Mouse (Mus musculus): Measurements from ENCODE around the gene Smoc1. TPM values are rescaled to one million over a fixed set of nuclear protein-coding genes. Genes with fewer than 3 reads are reported as not detected.

Smoc1 gene
- polyA plus RNA-seq, 1 experiment from 2014 or later = 15.1 TPM

DNA sequence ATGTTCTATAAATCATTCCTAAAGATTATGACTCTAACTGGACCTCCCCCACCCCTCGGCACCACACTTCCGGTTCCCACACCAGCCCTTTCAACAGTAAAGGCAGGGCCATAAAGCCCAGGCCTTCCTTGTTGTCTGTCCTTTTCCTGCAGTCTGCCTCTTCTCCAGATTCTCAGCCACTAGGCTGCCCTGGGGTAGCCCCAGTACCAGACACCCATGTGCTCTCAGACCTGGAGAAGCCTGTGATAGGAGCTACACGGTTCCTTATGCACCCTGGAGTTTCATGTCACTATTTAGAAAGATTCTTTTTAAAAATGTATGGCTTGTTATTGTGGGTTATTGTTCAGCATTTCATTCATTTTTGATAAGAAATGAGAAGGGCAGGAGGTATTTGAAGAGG is 133.8 kb downstream of the Smoc1 start:
- H3K36me3 ChIP-seq = no peaks in the 10 kb centered on the region
- no peaks in the 10 kb centered on the region for H3K9me3 ChIP-seq (replicated peaks)
- no peaks in the 10 kb centered on the region for H3K4me1 ChIP-seq
- H3K27ac ChIP-seq (replicated peaks) = no peak overlapping the region
- no peak overlapping the region for H3K4me2 ChIP-seq
- WGBS = 37% methylated on average over 3 of the region's 3 CpGs
- no peak overlapping the region for H3K4me3 ChIP-seq (replicated peaks)
- H3K9ac ChIP-seq (replicated peaks) = no peak overlapping the region
- no peak for ATAC-seq (ENCODE audit: low FRiP score)
- no peaks in the 10 kb centered on the region for H3K27me3 ChIP-seq (replicated peaks)

DNA sequence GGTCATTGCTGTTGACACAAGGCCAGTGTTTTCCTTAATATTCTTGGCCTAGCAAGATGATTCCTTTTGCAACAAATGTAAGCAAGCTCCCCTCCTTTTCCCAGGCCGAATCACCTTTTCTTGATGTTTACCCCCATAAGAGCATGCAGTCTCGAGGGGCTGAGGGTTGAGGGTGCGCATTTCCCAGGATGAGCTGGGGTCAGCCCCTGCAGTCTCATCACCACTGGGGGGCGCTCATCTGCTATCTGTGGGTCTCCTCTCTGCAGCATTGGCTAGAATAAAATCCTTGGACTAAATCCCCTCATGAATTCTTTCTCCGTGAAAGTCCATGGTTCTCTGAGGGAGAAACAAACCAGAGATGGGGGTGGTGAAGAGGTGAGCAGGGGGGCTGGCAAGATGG is 134.2 kb downstream of the Smoc1 start:
- 66% methylated on average over 5 of the region's 5 CpGs for WGBS
- Histone ChIP-seq H3K27ac (replicated peaks) (no peak overlapping the region), H3K4me1 (peaks cover 3% of the 10 kb centered on the region), H3K9me3 (replicated peaks) (no peaks in the 10 kb centered on the region), H3K4me3 (replicated peaks) (no peak overlapping the region), H3K27me3 (replicated peaks) (no peaks in the 10 kb centered on the region), H3K36me3 (no peaks in the 10 kb centered on the region), H3K9ac (replicated peaks) (no peak overlapping the region), H3K4me2 (no peak overlapping the region)
- no peak for ATAC-seq (ENCODE audit: low FRiP score)

GRCm38 (mm10) chr12:81161282-81161681 is 134.7 kb downstream of the Smoc1 start:
- Histone ChIP-seq H3K4me3 (replicated peaks) (no peak overlapping the region), H3K27me3 (replicated peaks) (no peaks in the 10 kb centered on the region), H3K36me3 (no peaks in the 10 kb centered on the region), H3K27ac (replicated peaks) (no peak overlapping the region), H3K4me1 (peaks cover 8% of the 10 kb centered on the region), H3K9ac (replicated peaks) (no peak overlapping the region), H3K9me3 (replicated peaks) (no peaks in the 10 kb centered on the region), H3K4me2 (no peak overlapping the region)
- WGBS = 94% methylated on average over 2 of the region's 2 CpGs
- no peak for ATAC-seq (ENCODE audit: low FRiP score)

- Histone ChIP-seq H3K27ac (replicated peaks) (no peak overlapping the region), H3K27me3 (replicated peaks) (no peaks in the 10 kb centered on the region), H3K9ac (replicated peaks) (no peak overlapping the region), H3K4me3 (replicated peaks) (no peak overlapping the region), H3K4me2 (no peak overlapping the region), H3K9me3 (replicated peaks) (no peaks in the 10 kb centered on the region), H3K4me1 (peaks cover 20% of the 10 kb centered on the region), H3K36me3 (no peaks in the 10 kb centered on the region)
- no peak for ATAC-seq (ENCODE audit: low FRiP score)
- WGBS = 91% methylated on average over 3 of the region's 3 CpGs
Observed at GRCm38 (mm10) chr12:81163131-81163530, 136.5 kb downstream of the Smoc1 start.

DNA sequence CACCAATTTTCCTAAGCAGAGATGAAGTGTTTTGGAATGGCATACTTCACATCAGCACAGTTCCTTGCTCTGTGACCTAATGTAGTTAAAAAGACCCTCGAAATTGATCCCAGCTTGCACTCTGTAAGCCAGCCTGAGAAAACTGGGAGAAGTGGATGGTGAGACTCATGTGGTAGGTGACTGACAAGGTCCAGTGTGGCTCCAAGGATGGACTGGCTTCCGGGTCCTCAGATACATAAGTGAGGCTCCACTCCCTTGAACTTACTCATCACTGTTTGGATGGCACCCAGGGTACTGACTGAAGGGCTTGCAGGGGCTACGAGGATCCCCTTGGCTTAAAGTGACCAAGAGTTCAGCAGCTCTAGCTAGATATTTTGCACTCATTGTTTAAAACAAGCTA is 137.0 kb downstream of the Smoc1 start:
- Histone ChIP-seq H3K36me3 (no peaks in the 10 kb centered on the region), H3K4me1 (peaks cover 20% of the 10 kb centered on the region), H3K27me3 (replicated peaks) (no peaks in the 10 kb centered on the region), H3K27ac (replicated peaks) (no peak overlapping the region), H3K9me3 (replicated peaks) (no peaks in the 10 kb centered on the region), H3K4me3 (replicated peaks) (no peak overlapping the region), H3K9ac (replicated peaks) (no peak overlapping the region), H3K4me2 (no peak overlapping the region)
- WGBS = 96% methylated on average over 3 of the region's 3 CpGs
- ATAC-seq (ENCODE audit: low FRiP score) = no peak

DNA sequence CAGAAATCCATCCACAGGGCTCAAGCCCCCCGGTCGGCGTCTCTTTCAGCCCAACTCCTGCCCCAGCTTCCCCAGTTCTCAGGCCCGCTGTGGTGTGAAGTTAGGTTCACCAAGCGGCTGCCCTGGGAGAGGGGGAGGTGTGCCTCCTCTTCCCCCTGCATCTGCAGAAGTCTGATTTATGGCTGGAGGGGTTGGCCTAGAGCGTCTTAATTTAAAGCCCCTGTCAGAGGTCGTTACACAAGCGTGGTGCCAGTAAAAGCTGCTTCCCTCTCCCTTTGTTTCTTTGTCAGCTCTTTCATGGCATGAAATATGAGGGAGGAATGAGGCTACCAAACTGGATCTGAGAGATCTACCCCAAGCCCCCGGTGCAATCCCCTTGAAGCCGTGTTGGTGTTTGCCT is 139.5 kb downstream of the Smoc1 start:
- 1% methylated on average over 10 of the region's 10 CpGs for WGBS
- no peak overlapping the region for H3K9ac ChIP-seq (replicated peaks)
- H3K4me1 ChIP-seq = peaks cover 20% of the 10 kb centered on the region
- no peaks in the 10 kb centered on the region for H3K9me3 ChIP-seq (replicated peaks)
- 0 out of 2 replicates have a peak, but pooled peaks cover 5% of the 10 kb centered on the region for H3K27me3 ChIP-seq (replicated peaks)
- peak overlapping the region; percentile 1; the same call in 1 of the 2 replicates for H3K4me2 ChIP-seq
- peak; percentile 76 for ATAC-seq (ENCODE audit: low FRiP score)
- 0 out of 2 replicates have a peak overlapping the region, but pooled peaks have one; percentile 9 for H3K27ac ChIP-seq (replicated peaks)
- no peaks in the 10 kb centered on the region for H3K36me3 ChIP-seq
- no peak overlapping the region for H3K4me3 ChIP-seq (replicated peaks)

- 0 out of 2 replicates have a peak, but pooled peaks have one; percentile 32 for ATAC-seq (ENCODE audit: low FRiP score)
- Histone ChIP-seq H3K27ac (replicated peaks) (no peak overlapping the region; the same call in 1 of the 2 replicates), H3K9ac (replicated peaks) (no peak overlapping the region), H3K9me3 (replicated peaks) (no peaks in the 10 kb centered on the region), H3K36me3 (no peaks in the 10 kb centered on the region), H3K4me2 (peak overlapping the region; percentile 1; the same call in 1 of the 2 replicates), H3K4me1 (peaks cover 20% of the 10 kb centered on the region), H3K27me3 (replicated peaks) (0 out of 2 replicates have a peak, but pooled peaks cover 5% of the 10 kb centered on the region), H3K4me3 (replicated peaks) (no peak overlapping the region)
- WGBS = 29% methylated on average over 8 of the region's 8 CpGs
Observed at GRCm38 (mm10) chr12:81166615-81167014, 140.0 kb downstream of the Smoc1 start.

GRCm38 (mm10) chr12:81167142-81167541 is 140.5 kb downstream of the Smoc1 start:
- Histone ChIP-seq H3K4me3 (replicated peaks) (no peak overlapping the region), H3K4me1 (peaks cover 20% of the 10 kb centered on the region), H3K9me3 (replicated peaks) (no peaks in the 10 kb centered on the region), H3K9ac (replicated peaks) (no peak overlapping the region), H3K4me2 (no peak overlapping the region), H3K36me3 (no peaks in the 10 kb centered on the region), H3K27ac (replicated peaks) (no peak overlapping the region; the same call in 1 of the 2 replicates), H3K27me3 (replicated peaks) (0 out of 2 replicates have a peak, but pooled peaks cover 5% of the 10 kb centered on the region)
- 25% methylated on average over 9 of the region's 9 CpGs for WGBS
- peak; percentile 32; the same call in 1 of the 2 replicates for ATAC-seq (ENCODE audit: low FRiP score)

DNA sequence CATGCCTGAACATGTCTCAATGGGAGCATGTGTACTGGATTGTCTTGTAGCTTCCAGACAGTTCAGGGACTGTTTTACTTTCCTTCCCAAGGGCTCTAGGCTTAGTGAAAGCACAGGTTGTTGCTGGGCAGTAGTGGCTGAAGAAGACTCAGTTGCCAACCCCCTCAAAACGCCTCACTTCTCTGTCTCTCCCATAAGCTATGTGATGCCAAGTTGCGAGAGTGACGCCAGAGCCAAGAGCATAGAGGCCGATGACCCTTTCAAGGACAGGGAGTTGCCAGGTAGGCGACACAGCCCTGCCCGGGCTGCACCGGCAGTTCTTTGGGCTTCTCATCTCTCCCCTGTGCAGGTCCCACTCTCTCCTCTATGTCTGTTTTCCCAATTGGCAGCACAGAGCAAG is 141.4 kb downstream of the Smoc1 start:
- ATAC-seq (ENCODE audit: low FRiP score) = no peak
- H3K27me3 ChIP-seq (replicated peaks) = 0 out of 2 replicates have a peak, but pooled peaks cover 5% of the 10 kb centered on the region
- peaks cover 20% of the 10 kb centered on the region for H3K4me1 ChIP-seq
- no peaks in the 10 kb centered on the region for H3K36me3 ChIP-seq
- no peaks in the 10 kb centered on the region for H3K9me3 ChIP-seq (replicated peaks)
- 94% methylated on average over 7 of the region's 7 CpGs for whole genome bisulfite sequencing
- no peak overlapping the region for H3K4me3 ChIP-seq (replicated peaks)
- no peak overlapping the region for H3K4me2 ChIP-seq
- H3K27ac ChIP-seq (replicated peaks) = no peak overlapping the region
- no peak overlapping the region for H3K9ac ChIP-seq (replicated peaks)

DNA sequence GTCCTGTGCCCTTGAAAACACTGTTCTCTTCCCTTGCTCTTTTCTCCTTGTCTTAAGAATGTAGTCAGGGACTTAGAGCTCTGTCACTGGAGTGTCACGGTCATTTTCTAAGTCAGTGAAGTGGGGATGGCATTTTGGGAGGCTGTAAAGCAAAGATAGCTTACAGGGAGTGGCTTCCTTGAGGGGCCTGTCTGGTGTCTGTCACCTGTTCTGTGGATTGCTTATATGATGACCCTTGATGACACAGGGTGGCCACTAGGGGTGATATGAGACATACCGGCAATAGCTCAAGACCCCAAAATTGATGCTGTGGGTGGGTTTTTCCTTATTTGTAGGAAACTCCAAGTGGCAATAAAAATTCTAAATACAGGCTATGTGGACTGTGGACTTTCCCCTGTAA is 141.9 kb downstream of the Smoc1 start:
- ATAC-seq (ENCODE audit: low FRiP score) = no peak
- Histone ChIP-seq H3K36me3 (no peaks in the 10 kb centered on the region), H3K9me3 (replicated peaks) (no peaks in the 10 kb centered on the region), H3K4me1 (peaks cover 20% of the 10 kb centered on the region), H3K4me3 (replicated peaks) (no peak overlapping the region), H3K27ac (replicated peaks) (no peak overlapping the region), H3K27me3 (replicated peaks) (0 out of 2 replicates have a peak, but pooled peaks cover 5% of the 10 kb centered on the region), H3K4me2 (no peak overlapping the region), H3K9ac (replicated peaks) (no peak overlapping the region)
- WGBS = 83% methylated on average over 2 of the region's 2 CpGs

GRCm38 (mm10) chr12:81170076-81170475 is 143.5 kb downstream of the Smoc1 start:
- 91% methylated on average over 2 of the region's 2 CpGs for WGBS
- no peak overlapping the region for H3K9ac ChIP-seq (replicated peaks)
- no peaks in the 10 kb centered on the region for H3K36me3 ChIP-seq
- H3K4me2 ChIP-seq = no peak overlapping the region
- ATAC-seq (ENCODE audit: low FRiP score) = no peak
- H3K4me3 ChIP-seq (replicated peaks) = no peak overlapping the region
- H3K9me3 ChIP-seq (replicated peaks) = no peaks in the 10 kb centered on the region
- peaks cover 20% of the 10 kb centered on the region for H3K4me1 ChIP-seq
- no peak overlapping the region for H3K27ac ChIP-seq (replicated peaks)
- 0 out of 2 replicates have a peak, but pooled peaks cover 5% of the 10 kb centered on the region for H3K27me3 ChIP-seq (replicated peaks)

DNA sequence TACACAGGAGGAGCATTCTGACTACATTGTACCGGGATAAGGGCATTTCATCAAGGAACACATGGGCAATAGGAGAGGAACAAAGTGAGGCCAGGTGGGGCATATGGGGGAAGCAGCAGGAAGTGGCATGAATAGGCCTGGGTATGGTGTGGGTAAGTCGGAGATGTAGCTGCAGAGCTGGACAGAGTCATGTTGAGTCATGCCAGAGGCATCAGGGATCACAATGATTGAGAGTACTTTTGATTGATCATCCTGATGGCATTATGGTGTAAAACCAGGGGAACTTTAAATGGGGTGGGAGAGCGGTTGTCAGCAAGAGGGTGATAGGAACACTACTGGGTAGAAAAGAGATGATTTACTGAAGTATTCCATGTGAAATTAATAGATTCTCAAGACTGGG is 146.4 kb downstream of the Smoc1 start:
- 83% methylated on average over 3 of the region's 3 CpGs for WGBS
- H3K27me3 ChIP-seq (replicated peaks) = 0 out of 2 replicates have a peak, but pooled peaks cover 5% of the 10 kb centered on the region
- H3K4me1 ChIP-seq = peaks cover 4% of the 10 kb centered on the region; the same call in 1 of the 2 replicates
- no peak for ATAC-seq (ENCODE audit: low FRiP score)
- no peak overlapping the region for H3K9ac ChIP-seq (replicated peaks)
- H3K4me2 ChIP-seq = no peak overlapping the region
- no peak overlapping the region for H3K27ac ChIP-seq (replicated peaks)
- no peaks in the 10 kb centered on the region for H3K9me3 ChIP-seq (replicated peaks)
- no peaks in the 10 kb centered on the region for H3K36me3 ChIP-seq
- no peak overlapping the region for H3K4me3 ChIP-seq (replicated peaks)

Data from neural tube, embryonic 15.5 days (tissue).